Mouse (Mus musculus): ENCODE data around the gene Sf3b3.

DNA sequence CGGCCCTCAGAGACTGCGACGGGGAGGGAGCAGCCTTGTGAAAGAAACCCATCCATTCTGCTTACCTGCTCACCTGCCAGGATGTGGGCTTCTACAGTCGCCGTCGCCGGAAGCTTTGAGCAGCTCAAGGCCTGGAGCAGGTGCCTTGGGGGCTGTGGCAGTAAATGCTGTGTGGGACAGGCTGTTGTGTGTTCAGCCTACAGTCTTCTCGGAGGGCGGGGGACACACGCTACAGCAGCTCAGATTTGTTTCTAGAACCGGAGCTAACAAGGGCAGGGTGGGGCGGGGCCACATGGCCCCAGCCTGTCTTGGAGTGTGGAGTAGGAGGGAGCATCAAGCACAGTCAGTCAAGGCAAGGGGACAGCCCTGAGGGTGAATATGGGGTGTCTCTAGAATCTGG, 40.9 kb downstream of the Sf3b3 start, which contains the start of gene Il34:
- TF ChIP-seq CTCF (IDR thresholded peaks at IDR 0.05; ENCODE audit: low read depth, low read length) (no peak), GATA1 (IDR thresholded peaks at IDR 0.05; ENCODE audit: borderline replicate concordance, low read length) (no peak)

Measured in G1E (cell line).